Mouse (Mus musculus) heart, adult 2 months (tissue): ENCODE data around the gene Aunip.

Experiments used
- EP300 ChIP-seq: fragments of 200-500 bp; IDR thresholded peaks from 2 replicates; pipeline ENCODE4 v1.6.1; 2011; ENCODE audit warnings: low read depth, low read length, control low read depth; ENCODE audit not compliant: insufficient read depth
- POLR2A ChIP-seq: fragments of 200-500 bp; IDR thresholded peaks from 2 replicates; pipeline ENCODE4 v1.6.1; 2011; ENCODE audit warnings: mild to moderate bottlenecking, low read depth, low read length, control low read depth; ENCODE audit not compliant: insufficient read depth

DNA sequence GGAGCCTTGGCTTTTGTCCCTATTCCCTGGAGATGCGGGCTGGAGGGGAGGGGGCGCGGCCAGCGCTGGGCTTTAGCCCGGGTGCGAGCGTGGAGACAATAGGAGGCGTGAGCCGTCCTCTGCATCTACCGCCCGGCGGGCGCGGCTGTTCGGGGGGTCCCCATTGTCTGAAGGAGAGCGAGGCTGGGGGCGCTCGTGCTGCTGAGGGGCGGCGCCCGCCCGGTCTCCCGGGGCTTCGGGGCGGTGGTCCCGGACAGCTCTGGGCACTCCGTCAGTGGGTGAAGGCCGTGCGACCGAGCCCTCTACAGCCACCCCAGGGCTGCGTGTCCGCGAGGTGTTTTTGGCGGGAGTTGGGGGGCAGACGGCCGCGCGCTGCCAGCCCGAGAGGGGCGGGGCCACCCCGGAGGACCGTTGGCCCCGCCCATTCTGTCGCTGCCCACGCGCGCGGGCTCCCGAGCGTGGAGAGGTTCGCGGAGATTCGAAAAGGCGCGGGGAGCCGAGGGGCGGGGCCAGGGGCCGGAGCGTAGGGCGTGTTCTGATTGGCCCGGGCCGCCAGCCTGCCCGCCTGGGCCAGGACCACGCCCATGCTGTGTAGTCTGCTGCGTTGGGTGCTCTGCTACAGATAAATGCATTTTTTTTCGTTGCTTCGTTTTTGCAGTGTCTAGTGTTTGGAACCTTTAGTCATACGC is 42.1 kb upstream of the Aunip start:
- TF ChIP-seq EP300 (no peak), POLR2A (no peak)
